Comparison of ENCODE assay signal across 11 mouse cellular contexts in genomic region chr13:38235370-38235769, GRCm38 (mm10). TPM values are rescaled to one million over a fixed set of nuclear protein-coding genes. Genes with fewer than 3 reads are reported as not detected.
DNase-seq lines count a peak whose midpoint lies in the region; TF ChIP-seq lines count a peak whose summit lies in the region.
"Had no signal": no experiment of that assay in that cellular context is flagged by ENCODE, and none has a peak within 500 bp of the region (broad histone marks: within the 10 kb centered on the region; RNA-seq: fewer than 3 reads in every experiment).

No protein-coding gene starts in this region.

- H3K9ac ChIP-seq in heart, adult 2 months (ENCODE audit: low read depth, low read length): no peak overlapping the region
- H3K9ac ChIP-seq: limb, embryonic 12.5 days; midbrain, embryonic 12.5 days; stomach, embryonic 15.5 days had no signal

- no peak overlapping the region for H3K27ac ChIP-seq in heart, adult 2 months
- no peak overlapping the region for H3K27ac ChIP-seq in small intestine, adult 2 months (ENCODE audit: insufficient read depth, low read depth, low read length)
- H3K27ac ChIP-seq: limb, embryonic 12.5 days; midbrain, embryonic 12.5 days; stomach, embryonic 15.5 days had no signal

- WGBS in heart, adult 2 months: 70% methylated on average over 3 of the region's 3 CpGs
- 66% methylated on average over 3 of the region's 3 CpGs for WGBS in lung, adult 2 months
- WGBS in small intestine, adult 2 months: 72% methylated on average over 3 of the region's 3 CpGs

- no peak overlapping the region for H3K4me3 ChIP-seq in heart, adult 2 months
- H3K4me3 ChIP-seq in lung, adult 2 months (replicated peaks; ENCODE audit: extremely low read depth, low read depth, low read length): no peak overlapping the region
- H3K4me3 ChIP-seq in small intestine, adult 2 months (ENCODE audit: low read depth, low read length): no peak overlapping the region
- H3K4me3 ChIP-seq: limb, embryonic 12.5 days; midbrain, embryonic 12.5 days; stomach, embryonic 15.5 days had no signal

- H3K27me3 ChIP-seq in heart, adult 2 months (ENCODE audit: control insufficient read depth, insufficient read depth, low read length): no peaks in the 10 kb centered on the region
- no peaks in the 10 kb centered on the region for H3K27me3 ChIP-seq in small intestine, adult 2 months (ENCODE audit: control insufficient read depth, insufficient read depth, low read length)
- H3K27me3 ChIP-seq: limb, embryonic 12.5 days; midbrain, embryonic 12.5 days; stomach, embryonic 15.5 days had no signal

- no peaks in the 10 kb centered on the region for H3K79me2 ChIP-seq in heart, adult 2 months (replicated peaks; ENCODE audit: control insufficient read depth, insufficient read depth, low read length)

- intact Hi-C loops in heart, adult 2 months (cut with DNase I): no loop called here
- intact Hi-C loops in heart, postnatal 10 days (cut with DNase I): no loop called here

- H3K36me3 ChIP-seq in heart, adult 2 months (ENCODE audit: control insufficient read depth, insufficient read depth, low read length): no peaks in the 10 kb centered on the region
- H3K36me3 ChIP-seq in small intestine, adult 2 months (ENCODE audit: control insufficient read depth, insufficient read depth, low read length): no peaks in the 10 kb centered on the region
- H3K36me3 ChIP-seq: limb, embryonic 12.5 days; midbrain, embryonic 12.5 days; stomach, embryonic 15.5 days had no signal

- no peaks in the 10 kb centered on the region for H3K4me1 ChIP-seq in heart, adult 2 months (ENCODE audit: control insufficient read depth, insufficient read depth, low read length)
- no peaks in the 10 kb centered on the region for H3K4me1 ChIP-seq in lung, adult 2 months (ENCODE audit: control insufficient read depth, insufficient read depth, low read length)
- H3K4me1 ChIP-seq in small intestine, adult 2 months (ENCODE audit: control insufficient read depth, insufficient read depth, insufficient read length, low read length): no peaks in the 10 kb centered on the region
- H3K4me1 ChIP-seq: limb, embryonic 12.5 days; midbrain, embryonic 12.5 days; stomach, embryonic 15.5 days had no signal

- peak; percentile 51 for TF ChIP-seq CTCF in heart, adult 2 months (IDR thresholded peaks at IDR 0.05)
- no peak for TF ChIP-seq CTCF in lung, adult 2 months (IDR thresholded peaks at IDR 0.05; ENCODE audit: insufficient read depth, low read length)
- peak; percentile 42; the same call in 1 of the 2 replicates for TF ChIP-seq CTCF in small intestine, adult 2 months (IDR thresholded peaks at IDR 0.05; ENCODE audit: extremely low read depth, insufficient read length, insufficient replicate concordance, low read depth, low read length)

- no peak for DNase-seq in heart, adult 2 months
- no peak for DNase-seq in heart, postnatal 10 days
- peak; percentile 12 for DNase-seq in lung, postnatal 10 days
- no peak for DNase-seq in lung, adult 2 months
- peak; percentile 12 for DNase-seq in MEL-GATA-1-ER (ENCODE audit: extremely low read depth, low read depth)
- no peak for DNase-seq in testis, postnatal 10 days (ENCODE audit: low spot score)
- DNase-seq in adrenal gland, postnatal 10 days: no peak

- no peak for TF ChIP-seq EP300 in heart, adult 2 months (IDR thresholded peaks at IDR 0.05; ENCODE audit: insufficient read depth, low read depth, low read length)

- TF ChIP-seq POLR2A in heart, adult 2 months (IDR thresholded peaks at IDR 0.05; ENCODE audit: insufficient read depth, low read depth, low read length): no peak
- no peak for TF ChIP-seq POLR2A in lung, adult 2 months (IDR thresholded peaks at IDR 0.05; ENCODE audit: borderline replicate concordance, extremely low read depth, low read depth, low read length)
- no peak for TF ChIP-seq POLR2A in small intestine, adult 2 months (IDR thresholded peaks at IDR 0.05; ENCODE audit: low read depth, low read length)

RNA-seq across cellular contexts. Expression of gene Snrnp48, which starts 30.6 kb away (rescaled TPM):
- total RNA-seq in heart, adult 2 months (2021): 1 to 10 TPM; 9.6 to 9.7 TPM
- polyA plus RNA-seq in heart, adult 2 months (2012; rRNA removed): 11.9 and 19.2 TPM in 2 replicates
- 10 to 100 TPM; 10.7 to 11.0 TPM for total RNA-seq in heart, postnatal 10 days (2021)
- 31.6 and 31.7 TPM in 2 replicates for polyA plus RNA-seq in lung, adult 2 months (2012; rRNA removed)
- 9.9 and 20.9 TPM in 2 replicates for polyA plus RNA-seq in small intestine, adult 2 months (2012; rRNA removed)
- 10 to 100 TPM; 16.1 to 23.9 TPM for total RNA-seq in adrenal gland, postnatal 10 days (2021)

Comparison
In these comparisons a context has a peak if more than half of its experiments do, and no peak if none do; other contexts are left out.
1. DNase-seq: peak in lung, postnatal 10 days (single experiment) and MEL-GATA-1-ER (single experiment); none in heart, adult 2 months (0 of 2), heart, postnatal 10 days (0 of 2), lung, adult 2 months (single experiment), testis, postnatal 10 days (single experiment) and adrenal gland, postnatal 10 days (single experiment).